Mouse (Mus musculus) CD8-positive naive resting alpha-beta T cell, adult 2 months (primary cell): ENCODE data around the gene Hist1h3b.
A peak's percentile ranks its signal among the peaks of the same experiment; 100 is the strongest.
"Not testable (repeated sequence)": the region's sequence is repeated elsewhere in the genome, so short reads cannot be mapped to it uniquely, and the experiment has no call there.

Experiments
- DNase-seq, 2 experiments: peaks; one replicate each; pipeline ENCODE4 v3.0.0; 2022; ENCODE audit warnings: low read depth in 2 of 2, low spot score in 2 of 2

The Hist1h3b gene

DNA sequence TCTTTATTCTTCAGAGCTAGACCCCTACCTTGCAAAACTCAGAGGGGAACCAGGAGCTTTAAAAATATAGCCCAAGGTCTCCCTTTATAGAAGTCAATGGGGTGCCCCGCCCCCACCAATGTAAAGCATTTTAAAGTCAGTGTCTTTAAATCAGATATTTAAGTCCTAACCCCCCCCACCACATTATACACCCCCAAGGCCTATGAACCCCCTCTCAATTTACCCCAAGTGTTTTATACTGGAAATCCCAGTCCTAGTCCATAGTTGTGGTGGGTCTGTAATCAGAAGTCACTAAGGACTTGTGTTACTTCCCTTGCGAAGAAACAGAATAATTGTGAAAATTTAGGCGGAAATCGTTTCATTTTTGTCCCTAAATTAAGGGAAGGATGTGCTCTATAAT is 14.0 kb upstream of the Hist1h3b start:
- DNase-seq: no peak

DNA sequence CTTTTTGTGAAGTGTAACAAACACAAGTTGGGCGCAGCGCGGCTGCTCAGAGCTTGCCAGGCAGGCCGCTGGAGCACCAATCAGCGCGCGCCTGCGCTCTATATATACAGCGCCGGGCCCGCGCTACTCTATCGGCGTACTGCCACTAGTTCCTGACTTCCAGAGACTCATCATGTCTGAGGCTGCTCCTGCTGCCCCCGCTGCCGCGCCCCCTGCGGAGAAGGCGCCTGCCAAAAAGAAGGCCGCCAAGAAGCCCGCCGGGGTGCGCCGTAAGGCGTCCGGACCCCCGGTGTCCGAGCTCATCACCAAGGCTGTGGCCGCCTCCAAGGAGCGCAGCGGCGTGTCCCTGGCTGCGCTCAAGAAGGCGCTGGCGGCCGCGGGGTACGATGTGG is 13.4 kb upstream of the Hist1h3b start, which contains the start of gene Hist1h1c:
Hist1h1c (plus strand) TSS at position 132 of the 392 bp plus-strand sequence.
- DNase-seq: peak; percentile 90 to 91

DNA sequence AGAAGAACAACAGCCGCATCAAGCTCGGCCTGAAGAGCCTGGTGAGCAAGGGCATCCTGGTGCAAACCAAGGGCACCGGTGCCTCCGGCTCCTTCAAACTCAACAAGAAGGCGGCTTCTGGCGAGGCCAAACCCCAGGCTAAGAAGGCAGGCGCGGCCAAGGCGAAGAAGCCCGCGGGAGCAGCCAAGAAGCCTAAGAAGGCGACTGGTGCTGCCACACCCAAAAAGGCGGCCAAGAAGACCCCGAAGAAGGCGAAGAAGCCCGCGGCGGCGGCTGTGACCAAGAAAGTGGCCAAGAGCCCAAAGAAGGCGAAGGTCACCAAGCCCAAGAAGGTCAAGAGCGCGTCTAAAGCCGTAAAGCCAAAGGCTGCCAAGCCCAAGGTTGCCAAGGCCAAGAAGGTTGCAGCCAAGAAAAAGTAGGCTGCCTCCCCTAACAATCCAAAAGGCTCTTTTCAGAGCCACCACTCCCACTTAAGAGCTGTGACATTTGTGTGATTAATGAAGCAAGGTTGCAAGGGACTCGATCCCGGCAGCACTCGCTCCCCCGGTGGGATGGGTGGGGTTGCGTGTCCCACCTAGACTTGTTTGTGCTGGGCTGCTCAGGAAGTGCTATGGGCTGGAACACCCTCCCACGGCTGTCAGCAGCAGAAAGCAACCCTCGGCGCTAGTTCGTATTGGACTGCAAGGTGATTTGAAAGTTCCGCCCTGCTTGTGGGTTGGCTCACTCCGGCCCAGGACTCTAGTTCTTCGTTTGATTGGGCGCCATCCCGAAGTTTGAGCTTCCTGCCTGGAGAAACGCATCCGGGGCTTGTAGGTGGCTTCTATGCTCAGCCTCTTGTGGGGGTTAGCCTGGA is 12.8 kb upstream of the Hist1h3b start:
- peak; percentile 88 to 89 for DNase-seq

DNA sequence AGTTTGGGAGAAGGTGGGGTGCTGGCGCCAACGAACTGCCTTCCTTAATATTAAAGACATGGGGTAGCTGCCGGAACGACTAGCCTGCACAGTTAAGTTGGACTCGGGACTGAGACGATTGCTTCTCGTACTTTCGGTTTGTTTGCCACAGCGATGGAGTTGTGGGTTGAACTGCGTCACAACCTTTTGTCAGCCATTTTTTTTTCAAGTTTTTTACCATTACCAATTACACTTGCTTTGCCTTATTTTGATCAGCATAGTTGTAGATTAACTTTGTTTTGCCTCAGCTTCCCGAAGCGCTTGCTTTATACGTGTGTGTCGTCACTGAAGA is 12.2 kb upstream of the Hist1h3b start:
- no peak for DNase-seq

DNA sequence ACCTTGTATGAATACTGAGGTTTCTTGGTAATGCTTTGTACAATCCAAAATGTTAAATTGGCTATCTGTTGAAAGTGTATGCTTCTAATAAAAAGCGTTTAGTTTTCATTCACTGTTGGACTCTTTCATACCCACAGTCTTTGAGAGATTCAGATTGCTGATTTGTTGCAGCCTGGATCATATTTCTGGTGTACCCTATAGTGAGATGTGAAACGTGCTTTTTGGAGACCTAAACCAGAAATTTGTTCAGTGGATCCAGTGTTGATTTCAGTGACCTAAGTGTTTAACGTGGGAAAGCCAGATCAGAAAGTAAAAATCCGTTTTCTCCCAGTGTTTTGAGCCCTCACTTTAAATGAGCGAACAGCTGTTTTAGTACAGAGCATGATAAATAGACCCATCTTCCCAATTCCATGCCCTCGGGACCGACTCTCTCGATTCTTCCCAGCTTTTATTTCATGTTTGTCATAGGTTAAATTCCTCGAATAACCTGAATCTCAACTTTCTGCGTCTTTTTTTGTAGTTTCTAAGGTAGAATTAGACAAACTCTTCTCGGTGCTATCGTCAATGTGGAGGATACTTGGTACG is 11.7 kb upstream of the Hist1h3b start:
- no peak for DNase-seq

DNA sequence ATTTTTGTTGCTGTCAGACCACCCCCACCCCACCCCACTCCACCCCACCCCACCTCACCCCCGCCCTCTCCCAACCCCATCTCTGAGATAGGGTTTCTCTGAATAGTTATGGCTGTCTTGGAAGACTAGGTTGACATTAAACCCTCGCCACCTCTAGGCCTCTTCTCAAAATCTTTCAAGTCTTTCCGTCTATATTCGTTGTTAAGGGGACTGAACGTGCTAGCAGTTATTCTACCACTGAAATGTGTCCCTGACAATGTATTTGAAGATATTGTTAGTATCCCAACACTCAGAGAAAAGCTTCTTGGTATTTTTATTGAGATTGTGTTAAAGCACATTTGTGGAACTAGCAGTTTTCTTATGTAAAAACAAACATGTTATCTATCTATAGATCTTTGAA is 11.2 kb upstream of the Hist1h3b start:
- DNase-seq: no peak

DNA sequence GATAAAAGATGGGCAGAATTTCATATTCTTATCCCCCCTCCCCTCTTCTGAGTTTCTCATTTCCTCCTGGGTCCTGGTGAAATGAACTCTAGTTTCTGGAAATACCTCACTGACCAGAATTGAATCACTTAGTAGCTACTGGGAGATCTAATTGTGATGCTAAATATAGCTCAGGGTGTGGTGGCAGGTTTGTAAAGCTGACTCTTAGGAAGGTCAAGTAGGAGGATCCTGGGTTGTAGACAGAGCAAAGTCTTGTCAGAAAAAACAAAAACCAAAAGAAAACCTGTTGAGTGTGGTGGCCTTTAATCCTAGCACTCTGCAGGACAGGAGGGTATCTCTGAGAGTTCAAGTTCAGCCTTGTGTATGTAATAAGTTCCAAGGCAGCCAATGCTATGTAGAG is 10.1 kb upstream of the Hist1h3b start:
- no peak for DNase-seq

DNA sequence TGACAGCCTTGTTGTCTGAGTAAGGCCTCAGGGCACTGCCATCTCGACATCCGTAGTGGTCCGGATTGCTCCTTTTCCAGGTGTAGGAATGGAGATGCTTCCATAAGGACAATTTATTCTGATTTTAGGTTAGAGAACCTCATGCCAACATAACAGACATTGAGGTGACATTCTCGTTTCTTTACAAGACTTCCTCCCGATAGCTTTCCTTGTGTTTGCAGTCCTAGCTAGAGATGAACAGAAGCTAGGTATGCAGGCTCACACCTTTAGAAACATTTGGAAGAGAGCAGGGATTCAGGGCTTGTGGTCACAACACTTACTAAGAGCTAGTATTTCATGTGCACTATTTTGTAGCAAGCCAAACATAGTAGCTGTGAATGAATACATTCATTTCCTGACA is 8.9 kb upstream of the Hist1h3b start:
- DNase-seq: no peak

DNA sequence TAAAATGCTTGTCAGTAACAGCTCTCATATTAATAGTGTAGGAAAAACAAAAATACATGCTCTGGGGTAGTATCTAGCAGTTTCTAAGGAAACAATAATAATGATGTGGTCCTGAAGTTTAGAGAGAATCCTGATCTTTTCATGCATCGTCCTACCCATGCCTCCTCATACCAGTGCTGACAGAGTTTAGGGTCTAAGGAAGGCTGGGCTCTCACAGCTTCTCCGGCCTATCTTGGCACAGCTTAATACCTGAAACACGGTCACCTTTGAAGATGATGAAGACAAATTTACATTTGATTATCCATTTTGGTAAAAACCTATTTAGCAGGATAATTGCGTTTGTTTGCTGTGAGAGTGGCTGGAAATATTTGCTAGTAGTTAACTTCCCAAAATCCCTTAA is 8.1 kb upstream of the Hist1h3b start:
- DNase-seq: no peak

DNA sequence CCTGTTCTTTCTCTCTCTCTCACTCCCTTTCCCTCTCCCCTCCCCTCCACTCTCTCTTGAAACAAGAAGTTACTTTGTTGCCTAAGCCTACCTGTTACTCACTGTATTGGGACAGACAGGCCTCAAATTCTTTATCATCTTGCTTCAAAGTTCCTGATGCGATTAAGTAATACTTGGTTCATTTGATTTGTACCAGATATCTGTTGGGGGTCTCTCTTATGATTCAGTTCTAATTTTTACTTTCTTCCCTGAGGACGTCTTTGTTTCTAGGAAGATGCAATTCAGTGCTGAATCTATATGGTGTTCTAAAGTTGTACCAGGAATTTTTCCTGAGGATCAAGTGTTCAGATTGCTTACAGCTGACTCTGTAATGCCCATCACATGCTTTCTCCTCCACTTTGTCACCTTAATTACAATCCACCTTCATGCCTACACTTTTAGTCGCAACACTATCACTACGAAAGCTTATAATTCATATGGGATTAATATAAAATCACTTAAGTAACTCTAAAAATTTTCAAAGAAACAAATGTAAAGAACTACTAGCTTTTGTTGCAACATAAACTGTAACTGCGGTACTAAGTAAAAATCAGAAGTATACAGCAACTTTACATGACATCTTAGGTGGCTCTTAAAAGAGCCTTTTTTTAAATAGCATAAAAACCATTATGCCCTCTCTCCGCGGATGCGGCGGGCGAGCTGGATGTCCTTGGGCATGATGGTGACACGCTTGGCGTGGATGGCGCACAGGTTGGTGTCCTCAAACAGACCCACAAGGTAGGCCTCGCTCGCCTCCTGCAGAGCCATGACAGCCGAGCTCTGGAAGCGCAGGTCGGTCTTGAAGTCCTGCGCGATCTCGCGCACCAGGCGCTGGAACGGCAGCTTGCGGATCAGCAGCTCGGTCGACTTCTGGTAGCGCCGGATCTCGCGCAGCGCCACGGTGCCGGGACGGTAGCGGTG is 7.4 kb upstream of the Hist1h3b start:
- DNase-seq: no peak

DNA sequence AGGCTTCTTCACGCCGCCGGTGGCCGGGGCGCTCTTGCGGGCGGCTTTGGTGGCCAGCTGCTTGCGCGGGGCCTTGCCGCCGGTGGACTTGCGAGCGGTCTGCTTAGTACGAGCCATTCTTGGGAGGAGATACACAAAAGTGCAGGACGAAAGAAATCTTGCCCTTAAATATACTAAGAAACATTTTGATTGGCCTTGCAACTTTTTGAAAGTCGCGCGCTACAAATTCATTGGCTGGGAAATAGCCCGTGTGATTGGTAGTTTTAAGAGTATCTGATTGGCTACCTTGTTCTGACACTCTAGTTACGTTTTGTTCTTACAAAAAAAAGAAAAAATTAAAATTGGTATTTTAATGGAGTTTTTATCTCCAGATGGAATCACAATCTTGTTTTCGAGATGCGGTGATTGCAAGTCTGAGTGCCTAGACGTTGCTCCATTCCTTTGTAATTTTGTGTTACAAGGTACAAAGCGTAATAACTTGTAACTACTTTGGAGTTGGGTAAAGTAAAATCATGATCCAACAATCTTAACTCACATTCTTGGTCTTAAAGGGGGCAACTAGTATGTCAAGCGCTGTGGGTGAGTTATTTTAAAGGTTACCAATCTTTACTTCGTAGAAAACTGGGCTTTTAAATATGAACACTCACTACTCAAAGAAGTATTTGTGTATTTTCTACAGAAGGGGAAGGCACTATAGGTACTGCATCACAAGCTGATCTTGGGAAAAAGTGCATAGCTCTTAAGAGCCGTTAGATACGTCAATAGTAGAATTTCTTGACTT is 6.5 kb upstream of the Hist1h3b start, which contains the start of gene Hist1h3c:
Hist1h3c (minus strand) TSS at position 222 of the 781 bp plus-strand sequence.
- DNase-seq: peak; percentile 52 to 80

DNA sequence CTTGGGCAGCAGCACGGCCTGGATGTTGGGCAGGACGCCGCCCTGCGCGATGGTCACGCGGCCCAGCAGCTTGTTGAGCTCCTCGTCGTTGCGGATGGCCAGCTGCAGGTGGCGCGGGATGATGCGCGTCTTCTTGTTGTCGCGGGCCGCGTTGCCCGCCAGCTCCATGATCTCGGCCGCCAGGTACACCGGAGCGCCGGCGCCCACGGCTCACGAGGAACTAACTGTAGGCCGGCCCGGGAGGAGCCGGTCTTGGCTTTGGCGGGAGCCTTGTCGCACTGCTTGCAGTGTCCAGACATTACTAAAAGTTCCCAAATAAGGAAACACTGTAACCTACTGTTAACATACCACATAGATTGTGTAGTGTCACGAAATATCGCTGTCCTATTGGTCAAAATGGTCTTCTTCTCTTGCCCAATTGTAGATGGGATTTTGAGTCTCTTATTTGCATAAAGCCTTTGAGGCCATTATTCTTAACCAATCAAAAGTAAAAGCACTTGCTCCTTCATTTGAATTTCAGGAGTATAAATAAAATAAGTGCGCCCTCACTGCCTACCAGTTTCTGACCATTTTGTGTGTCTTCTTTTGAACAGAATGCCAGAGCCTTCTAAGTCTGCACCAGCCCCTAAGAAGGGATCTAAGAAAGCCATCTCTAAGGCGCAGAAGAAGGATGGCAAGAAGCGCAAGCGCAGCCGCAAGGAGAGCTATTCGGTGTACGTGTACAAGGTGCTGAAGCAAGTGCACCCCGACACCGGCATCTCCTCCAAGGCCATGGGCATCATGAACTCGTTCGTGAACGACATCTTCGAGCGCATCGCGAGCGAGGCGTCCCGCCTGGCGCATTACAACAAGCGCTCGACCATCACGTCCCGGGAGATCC is 5.6 kb upstream of the Hist1h3b start, which contains the start of gene Hist1h2bb:
Hist1h2bb (plus strand) TSS at position 534 of the 880 bp plus-strand sequence.
- DNase-seq: peak; percentile 41 to 58

DNA sequence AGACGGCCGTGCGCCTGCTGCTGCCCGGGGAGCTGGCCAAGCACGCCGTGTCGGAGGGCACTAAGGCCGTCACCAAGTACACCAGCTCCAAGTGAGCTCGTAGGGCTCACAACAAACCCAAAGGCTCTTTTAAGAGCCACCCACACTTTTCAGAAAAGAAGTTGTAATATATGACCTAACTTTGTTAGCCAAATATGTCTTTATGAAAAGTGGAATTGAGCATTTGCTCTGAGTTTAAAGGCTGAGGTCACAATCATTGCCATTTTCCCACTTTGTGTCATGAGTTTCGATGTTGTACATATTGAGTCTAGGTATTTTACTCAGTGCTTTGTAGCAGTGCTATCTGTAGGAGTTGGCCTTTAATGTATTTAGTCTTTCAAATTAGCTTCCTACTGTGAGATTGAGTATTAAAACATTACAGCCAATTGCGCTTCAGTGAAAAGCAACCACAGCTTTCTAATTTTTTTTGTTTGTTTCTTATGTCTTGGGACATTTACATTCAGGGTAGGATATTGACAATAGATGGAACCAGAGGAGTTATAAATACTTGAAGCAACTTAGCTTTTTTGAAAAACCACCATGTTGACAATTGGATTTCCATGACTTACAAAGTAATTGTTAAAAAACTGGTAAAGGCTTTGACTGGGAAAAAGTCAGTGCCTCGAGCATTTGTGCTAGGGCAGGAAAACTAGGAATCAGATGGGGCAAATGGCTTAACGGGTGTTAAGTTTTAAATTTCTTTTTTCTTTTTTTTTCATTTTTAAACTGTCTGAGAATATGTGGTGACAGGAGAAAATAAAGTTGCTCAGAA is 4.8 kb upstream of the Hist1h3b start:
- no peak for DNase-seq

DNA sequence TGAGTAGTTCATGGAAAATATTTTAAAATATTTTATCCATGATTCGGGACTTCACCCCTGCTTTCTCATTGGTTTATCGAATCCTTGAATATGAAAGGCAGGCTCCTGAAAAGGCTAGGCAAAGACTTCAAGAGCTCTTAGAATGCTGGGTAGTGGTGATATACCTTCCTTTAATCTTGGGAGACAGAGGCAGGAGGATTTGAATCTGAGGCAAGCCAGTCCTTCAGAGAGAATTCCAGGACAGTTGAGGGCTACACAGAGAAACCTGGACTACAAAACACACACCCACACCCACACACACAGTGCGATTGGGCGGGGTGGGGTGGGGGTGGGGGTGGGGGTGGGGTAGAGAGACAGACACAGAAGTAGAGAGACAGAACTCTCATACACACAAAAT is 4.2 kb upstream of the Hist1h3b start:
- no peak for DNase-seq

DNA sequence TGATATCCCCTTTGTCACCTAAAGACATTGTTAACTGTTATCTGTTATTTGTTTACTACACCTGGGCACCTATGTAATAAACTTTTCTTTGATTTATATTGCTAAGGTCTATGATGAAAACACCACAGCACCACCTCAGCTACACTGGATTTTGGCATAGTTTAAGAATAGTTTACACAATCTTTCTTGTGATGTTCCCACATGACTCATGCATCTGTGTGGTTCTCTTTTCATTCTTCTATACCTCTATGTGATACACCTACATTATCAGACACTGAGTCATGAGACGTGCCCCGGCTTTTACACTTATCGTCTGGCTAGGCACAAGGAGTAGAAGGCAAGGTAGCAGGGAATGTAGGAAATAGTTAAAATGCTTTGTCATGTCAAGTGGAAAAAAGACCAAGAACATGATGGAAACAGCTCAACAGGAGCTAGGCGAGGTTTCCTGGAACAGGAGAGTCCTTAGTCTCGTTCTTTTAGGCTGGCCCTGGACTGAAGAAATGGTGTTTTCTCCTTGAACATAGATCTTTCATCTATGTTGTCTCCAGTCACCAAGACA is 2.4 kb upstream of the Hist1h3b start:
- DNase-seq: no peak

DNA sequence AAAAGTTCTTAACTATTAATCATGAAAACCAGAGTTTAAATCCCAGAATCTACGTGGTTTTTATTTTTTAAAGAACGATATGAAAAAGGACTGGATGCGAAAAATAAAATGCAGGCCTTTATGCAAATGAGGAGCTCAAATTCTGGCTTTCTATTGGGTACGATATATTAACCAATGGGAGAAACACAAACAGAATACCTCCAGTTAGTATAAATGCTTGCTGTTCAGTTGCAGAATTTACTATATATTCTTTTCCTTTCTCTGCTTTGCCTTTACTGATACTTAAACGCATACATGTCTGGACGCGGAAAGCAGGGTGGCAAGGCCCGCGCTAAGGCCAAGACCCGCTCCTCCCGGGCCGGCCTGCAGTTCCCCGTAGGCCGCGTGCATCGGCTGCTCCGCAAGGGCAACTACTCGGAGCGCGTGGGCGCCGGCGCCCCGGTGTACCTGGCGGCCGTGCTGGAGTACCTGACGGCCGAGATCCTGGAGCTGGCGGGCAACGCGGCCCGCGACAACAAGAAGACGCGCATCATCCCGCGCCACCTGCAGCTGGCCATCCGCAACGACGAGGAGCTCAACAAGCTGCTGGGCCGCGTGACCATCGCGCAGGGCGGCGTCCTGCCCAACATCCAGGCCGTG is 1.1 kb upstream of the Hist1h3b start, which contains the start of gene Hist1h2ab:
Hist1h2ab (plus strand) TSS at position 288 of the 639 bp plus-strand sequence.
- not testable (repeated sequence) for DNase-seq

DNA sequence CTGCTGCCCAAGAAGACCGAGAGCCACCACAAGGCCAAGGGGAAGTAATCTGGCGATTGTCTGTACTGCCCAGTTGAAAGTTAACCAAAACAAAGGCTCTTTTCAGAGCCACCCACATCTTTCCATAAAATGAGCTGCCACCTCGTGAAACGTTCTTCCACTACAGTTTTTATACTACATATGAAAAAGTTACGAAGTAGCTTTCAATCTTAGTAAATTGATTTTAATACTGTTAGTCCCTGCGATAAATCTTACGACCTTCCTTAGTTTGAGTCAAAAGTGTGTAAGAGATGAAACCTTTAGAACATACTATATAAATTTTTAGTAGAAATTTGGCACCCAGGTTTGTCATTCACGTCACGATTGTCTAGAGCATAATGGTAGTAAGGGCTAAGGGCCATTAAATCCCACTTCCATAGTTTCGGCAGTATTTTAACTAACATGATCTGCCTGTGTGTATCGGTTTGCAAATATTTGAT is 550 bp upstream of the Hist1h3b start:
- no peak for DNase-seq

DNA sequence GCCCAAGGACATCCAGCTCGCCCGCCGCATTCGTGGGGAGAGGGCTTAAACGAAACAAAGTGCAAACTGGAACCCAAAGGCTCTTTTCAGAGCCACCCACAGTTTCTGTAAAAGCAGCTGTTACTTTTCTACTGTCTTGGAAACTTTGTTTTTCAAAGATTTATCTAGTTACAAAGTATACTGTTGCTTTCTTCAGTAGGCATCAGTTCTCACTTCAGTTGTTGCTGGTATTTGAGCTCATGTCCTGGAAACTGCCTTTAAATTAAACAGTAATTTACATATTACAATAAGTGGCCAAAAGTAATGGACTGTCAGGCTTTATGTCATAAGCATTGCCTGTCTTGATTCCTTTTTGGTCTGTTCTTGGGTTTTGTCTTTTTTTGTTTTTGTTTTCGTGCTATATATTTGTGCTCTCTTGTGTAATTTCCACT is 690 bp downstream of the Hist1h3b start:
- DNase-seq: no peak
